Mouse (Mus musculus) forebrain, embryonic 16.5 days (tissue): ENCODE results near the gene Trex2. TPM values are rescaled to one million over a fixed set of nuclear protein-coding genes. Genes with fewer than 3 reads are reported as not detected.

ENCODE experiments used
- ATAC-seq: fragments of 200-750 bp; cut with Nextera tagmentation; 2 replicates; pipeline ENCODE4 v1.8.0; 2017; ENCODE audit warnings: mild to moderate bottlenecking, moderate library complexity
- H3K27ac ChIP-seq: fragments of 300-500 bp; sonication (generic); 2 replicates; pipeline ENCODE4 v1.5.1; 2014; ENCODE audit warnings: low read length, control low read depth
- H3K27me3 ChIP-seq: fragments of 300-500 bp; sonication (generic); replicated peaks from 2 replicates; pipeline ENCODE4 v1.6.1; 2014; ENCODE audit warnings: low read length; ENCODE audit not compliant: control insufficient read depth, insufficient read depth
- H3K36me3 ChIP-seq: fragments of 300-500 bp; sonication (generic); 2 replicates; pipeline ENCODE4 v1.6.1; 2014; ENCODE audit not compliant: control insufficient read depth, insufficient read depth
- H3K4me1 ChIP-seq: fragments of 300-500 bp; sonication (generic); replicated peaks from 2 replicates; pipeline ENCODE4 v1.6.1; 2014; ENCODE audit warnings: low read length; ENCODE audit not compliant: control insufficient read depth, insufficient read depth
- H3K4me2 ChIP-seq: fragments of 300-500 bp; sonication (generic); 2 replicates; pipeline ENCODE4 v1.6.1; 2014; ENCODE audit warnings: mild to moderate bottlenecking, low read length, control low read depth
- H3K4me3 ChIP-seq: fragments of 300-500 bp; sonication (generic); replicated peaks from 2 replicates; pipeline ENCODE4 v1.5.1; 2014; ENCODE audit warnings: mild to moderate bottlenecking, low read length, control low read depth
- H3K9ac ChIP-seq: fragments of 300-500 bp; sonication (generic); replicated peaks from 2 replicates; pipeline ENCODE4 v1.6.1; 2014; ENCODE audit warnings: low read depth, low read length, control low read depth
- H3K9me3 ChIP-seq: fragments of 300-500 bp; sonication (generic); 2 replicates; pipeline ENCODE4 v1.6.1; 2016; ENCODE audit warnings: low read length; ENCODE audit not compliant: control insufficient read depth
- WGBS: fragments of 180-500 bp; shearing (Covaris S2); extraction: QIAGEN DNeasy Blood & Tissue Kit; methylation state at CpG from one replicate; pipeline ENCODE4 v1.1.7; 2014; 5-methylcytosine and 5-hydroxymethylcytosine counted together
- polyA plus RNA-seq: library from polyadenylated mRNA; unstranded; fragments of >200 nt; fragmentation: Nextera tagmentation; extraction: Ambion mirVana; gene quantifications from 2 replicates; pipeline ENCODE4 v1.2.1, GENCODE M21; 2015

The Trex2 gene
- polyA plus RNA-seq, 1 experiment from 2014 or later: not detected

DNA sequence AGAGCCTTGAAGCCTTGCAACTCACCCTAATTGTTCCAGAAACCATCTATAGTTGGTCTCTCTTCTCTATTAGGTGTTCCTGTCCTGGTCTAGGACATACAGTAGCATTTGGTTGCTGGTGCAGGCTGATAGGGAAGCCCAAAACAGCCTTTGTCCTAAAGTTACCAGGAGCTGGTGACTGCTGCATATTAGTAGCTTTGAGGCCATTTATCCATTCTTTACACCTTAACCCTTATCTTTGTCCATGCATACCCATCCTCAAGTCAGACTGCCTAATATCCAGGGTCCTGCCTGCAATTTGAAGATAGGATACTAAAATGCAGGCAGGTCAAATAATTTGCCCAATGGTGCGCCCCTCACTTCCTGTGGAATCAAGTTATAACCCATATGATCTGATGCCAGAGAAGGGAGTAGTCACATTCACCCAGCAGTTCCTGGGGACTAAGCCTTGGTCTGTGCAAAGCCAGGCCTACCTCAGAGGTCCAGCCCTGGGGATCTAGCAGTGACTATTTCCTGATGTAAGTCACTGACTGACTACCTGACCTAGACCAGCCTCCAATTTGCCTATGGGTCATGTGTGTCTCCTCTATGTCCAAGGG is 40.6 kb upstream of the Trex2 start:
- no peak overlapping the region for H3K4me3 ChIP-seq
- WGBS: 100% methylated on average over 1 of the region's 1 CpGs
- no peak overlapping the region for H3K9ac ChIP-seq
- no peak for ATAC-seq
- H3K36me3 ChIP-seq: no peaks in the 10 kb centered on the region
- H3K4me1 ChIP-seq: no peaks in the 10 kb centered on the region
- H3K27me3 ChIP-seq: no peaks in the 10 kb centered on the region
- no peaks in the 10 kb centered on the region for H3K9me3 ChIP-seq
- no peak overlapping the region for H3K4me2 ChIP-seq
- no peak overlapping the region for H3K27ac ChIP-seq

DNA sequence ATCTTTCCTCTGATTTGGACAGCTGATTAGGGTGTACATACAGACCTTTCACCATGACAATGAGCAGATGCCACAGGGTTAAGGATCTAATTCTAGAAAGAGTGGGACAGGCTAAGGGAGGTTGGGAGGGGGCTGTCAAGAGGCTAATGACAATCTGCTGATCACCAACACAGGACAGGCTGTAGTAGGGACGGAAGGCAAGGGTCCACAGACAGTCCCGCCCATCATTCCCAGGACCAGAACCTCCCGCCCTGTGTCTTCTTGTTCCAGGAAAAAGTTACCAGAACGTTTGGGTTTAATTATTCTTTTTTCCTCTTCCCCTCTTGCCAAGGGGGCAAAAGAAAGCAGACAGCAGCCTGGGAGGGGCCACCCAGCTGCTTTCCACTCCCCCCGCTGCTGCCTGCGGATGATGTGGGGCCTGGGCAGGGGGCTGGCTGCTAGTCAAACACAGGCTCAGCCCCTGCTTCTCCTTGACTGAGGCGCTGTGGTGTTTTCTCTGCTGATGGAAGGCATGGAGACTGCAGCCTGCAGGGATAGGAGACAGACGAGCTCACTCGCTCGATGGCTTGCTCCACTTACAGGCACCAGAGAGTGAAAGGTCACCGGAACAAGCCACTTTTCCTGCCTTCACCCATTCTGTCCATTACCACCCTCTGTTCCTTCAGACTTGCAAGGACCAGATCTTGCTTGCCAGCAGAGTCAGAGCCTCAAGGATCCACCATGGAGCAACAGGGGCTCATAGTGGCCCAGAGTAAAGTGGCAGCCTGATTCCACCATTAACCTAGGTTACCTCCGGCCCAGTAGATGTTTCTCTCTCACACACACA is 39.4 kb upstream of the Trex2 start:
- no peaks in the 10 kb centered on the region for H3K36me3 ChIP-seq
- ATAC-seq: no peak
- no peak overlapping the region for H3K4me2 ChIP-seq
- H3K9ac ChIP-seq: no peak overlapping the region
- no peaks in the 10 kb centered on the region for H3K9me3 ChIP-seq
- no peaks in the 10 kb centered on the region for H3K27me3 ChIP-seq
- H3K27ac ChIP-seq: no peak overlapping the region
- WGBS: 56% methylated on average over 9 of the region's 12 CpGs
- no peaks in the 10 kb centered on the region for H3K4me1 ChIP-seq
- no peak overlapping the region for H3K4me3 ChIP-seq

DNA sequence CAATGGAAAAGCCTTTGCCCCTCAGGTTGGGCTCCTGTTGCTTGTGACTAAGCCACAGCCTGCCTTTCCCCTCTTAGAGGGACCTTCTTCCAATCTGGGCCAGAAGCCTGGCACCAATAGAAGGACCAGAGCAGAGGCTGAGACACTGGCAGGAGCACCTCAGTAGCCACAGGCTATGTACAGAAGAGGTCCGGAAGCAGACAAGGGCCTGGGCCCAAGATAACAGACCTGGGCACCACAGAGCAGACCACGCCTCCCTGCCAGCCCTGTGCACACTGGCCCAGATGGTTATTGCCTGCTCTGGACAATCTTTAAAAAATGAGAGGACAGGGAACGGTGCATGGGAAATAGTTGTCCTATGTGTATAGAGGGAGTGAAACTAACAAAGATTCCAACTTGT is 36.6 kb upstream of the Trex2 start:
- no peak for ATAC-seq
- Histone ChIP-seq H3K9ac (no peak overlapping the region), H3K4me3 (no peak overlapping the region), H3K27ac (no peak overlapping the region), H3K4me1 (no peaks in the 10 kb centered on the region), H3K4me2 (no peak overlapping the region), H3K9me3 (no peaks in the 10 kb centered on the region), H3K36me3 (no peaks in the 10 kb centered on the region), H3K27me3 (no peaks in the 10 kb centered on the region)
- 83% methylated on average over 3 of the region's 3 CpGs for WGBS

GRCm38 (mm10) chrX:73468752-73469151 is 33.6 kb upstream of the Trex2 start:
- Histone ChIP-seq H3K27ac (no peak overlapping the region), H3K27me3 (no peaks in the 10 kb centered on the region), H3K4me1 (no peaks in the 10 kb centered on the region), H3K4me2 (no peak overlapping the region), H3K9ac (no peak overlapping the region), H3K9me3 (no peaks in the 10 kb centered on the region), H3K36me3 (no peaks in the 10 kb centered on the region), H3K4me3 (no peak overlapping the region)
- WGBS: 77% methylated on average over 1 of the region's 1 CpGs
- ATAC-seq: no peak

GRCm38 (mm10) chrX:73468330-73468729 is 33.2 kb upstream of the Trex2 start:
- H3K9me3 ChIP-seq: no peaks in the 10 kb centered on the region
- no peaks in the 10 kb centered on the region for H3K4me1 ChIP-seq
- no peak for ATAC-seq
- no peak overlapping the region for H3K27ac ChIP-seq
- H3K4me2 ChIP-seq: no peak overlapping the region
- H3K9ac ChIP-seq: no peak overlapping the region
- no peak overlapping the region for H3K4me3 ChIP-seq
- no peaks in the 10 kb centered on the region for H3K36me3 ChIP-seq
- 85% methylated on average over 3 of the region's 3 CpGs for WGBS
- no peaks in the 10 kb centered on the region for H3K27me3 ChIP-seq

- Histone ChIP-seq H3K4me1 (no peaks in the 10 kb centered on the region), H3K27ac (no peak overlapping the region), H3K4me3 (no peak overlapping the region), H3K27me3 (no peaks in the 10 kb centered on the region), H3K36me3 (no peaks in the 10 kb centered on the region), H3K9ac (no peak overlapping the region), H3K9me3 (no peaks in the 10 kb centered on the region), H3K4me2 (no peak overlapping the region)
- ATAC-seq: no peak
- 82% methylated on average over 4 of the region's 5 CpGs for WGBS
Observed at GRCm38 (mm10) chrX:73467446-73468241, 32.5 kb upstream of the Trex2 start.

- no peaks in the 10 kb centered on the region for H3K9me3 ChIP-seq
- no peak overlapping the region for H3K9ac ChIP-seq
- no peaks in the 10 kb centered on the region for H3K36me3 ChIP-seq
- H3K4me3 ChIP-seq: no peak overlapping the region
- H3K4me1 ChIP-seq: no peaks in the 10 kb centered on the region
- no peaks in the 10 kb centered on the region for H3K27me3 ChIP-seq
- ATAC-seq: no peak
- no peak overlapping the region for H3K4me2 ChIP-seq
- 64% methylated on average over 9 of the region's 9 CpGs for WGBS
- H3K27ac ChIP-seq: no peak overlapping the region
Observed at GRCm38 (mm10) chrX:73465483-73466186, 30.5 kb upstream of the Trex2 start.

DNA sequence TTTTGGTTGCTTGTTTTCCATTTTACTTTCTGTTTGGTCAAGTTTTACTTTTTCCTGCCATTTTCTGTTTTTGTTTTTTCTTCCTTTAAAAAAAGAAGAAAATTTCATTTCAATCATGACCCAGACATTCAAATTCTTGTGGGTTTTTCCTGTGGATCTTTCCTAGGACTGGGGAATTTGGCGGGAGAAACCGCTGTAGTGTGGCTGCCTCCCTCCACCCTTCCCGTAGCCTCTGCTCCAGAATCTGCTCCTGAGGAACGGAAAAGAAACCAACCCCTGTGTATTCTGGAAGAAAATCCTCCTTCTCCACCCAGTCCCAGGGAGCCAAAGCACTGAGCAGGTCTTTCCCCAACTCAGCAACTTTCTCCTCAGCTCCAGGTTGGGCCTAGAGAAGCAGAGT is 25.6 kb upstream of the Trex2 start:
- no peak overlapping the region for H3K4me2 ChIP-seq
- no peak for ATAC-seq
- H3K9me3 ChIP-seq: no peaks in the 10 kb centered on the region
- WGBS: 68% methylated on average over 4 of the region's 4 CpGs
- peaks cover 8% of the 10 kb centered on the region for H3K4me1 ChIP-seq
- H3K27me3 ChIP-seq: no peaks in the 10 kb centered on the region
- H3K27ac ChIP-seq: no peak overlapping the region
- no peak overlapping the region for H3K4me3 ChIP-seq
- H3K36me3 ChIP-seq: no peaks in the 10 kb centered on the region
- H3K9ac ChIP-seq: no peak overlapping the region

GRCm38 (mm10) chrX:73458877-73459392 is 23.8 kb upstream of the Trex2 start, which contains the start of gene Haus7:
Gene Haus7 (minus strand): TSS chrX:73459044.
- ATAC-seq: peak; percentile 100
- H3K4me3 ChIP-seq: peak within 1 kb of the TSS; percentile 53
- H3K27ac ChIP-seq: no peak within 1 kb of the TSS
- no peaks in the 10 kb centered on the region for H3K9me3 ChIP-seq
- H3K36me3 ChIP-seq: no peaks in the 10 kb centered on the region
- H3K4me2 ChIP-seq: peak within 1 kb of the TSS; percentile 65
- no peaks in the 10 kb centered on the region for H3K27me3 ChIP-seq
- peak within 1 kb of the TSS; percentile 60 for H3K9ac ChIP-seq
- H3K4me1 ChIP-seq: peaks cover 8% of the 10 kb centered on the region
- 26% methylated on average over 24 of the region's 26 CpGs for WGBS
